Mouse (Mus musculus): ENCODE measurements at regions not wholly inside any gene's neighbourhood (a gene's known extent, or its start where the extent isn't known, plus 50 kb on each side); places are given as distances from the start of the nearest gene placed in this dataset.

DNA sequence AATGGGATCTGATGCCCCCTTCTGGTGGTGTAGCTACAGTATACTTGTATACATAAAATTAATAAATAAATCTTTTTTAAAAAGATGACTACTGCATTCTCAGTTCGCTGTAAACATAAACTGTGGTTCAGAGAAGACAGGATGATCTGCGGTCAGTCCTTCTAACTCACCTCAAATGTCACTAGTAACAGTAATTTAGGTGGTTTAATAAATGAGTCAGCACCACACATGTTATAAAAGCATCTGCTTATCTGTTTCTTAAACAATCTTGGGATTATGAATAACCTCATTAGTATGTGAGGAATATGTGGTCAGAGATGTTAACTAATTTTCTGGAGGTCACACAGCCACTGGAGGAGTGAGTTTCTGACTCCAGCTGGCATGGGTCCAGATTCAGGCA is 385.2 kb upstream of the Nrp1 start:
- no peak for TF ChIP-seq POLR2A (IDR thresholded peaks at IDR 0.05; ENCODE audit: insufficient read length, low read depth)
- no peak for TF ChIP-seq E2F4 (IDR thresholded peaks at IDR 0.05; ENCODE audit: insufficient read depth)
- no peak for TF ChIP-seq MYOD1 (IDR thresholded peaks at IDR 0.05; ENCODE audit: control insufficient read depth in 1 of 3, insufficient read length in 2 of 3, low read depth in 2 of 3)
- TF ChIP-seq CEBPB (IDR thresholded peaks at IDR 0.05; ENCODE audit: insufficient read depth, poor library complexity, severe bottlenecking) = no peak
- TF ChIP-seq POLR2AphosphoS2 (IDR thresholded peaks at IDR 0.05; ENCODE audit: insufficient read length, low read depth) = no peak
- no peak for TF ChIP-seq USF1 (IDR thresholded peaks at IDR 0.05; ENCODE audit: low read depth)
- TF ChIP-seq TCF12 (IDR thresholded peaks at IDR 0.05; ENCODE audit: insufficient read depth, poor library complexity, severe bottlenecking) = no peak
- no peak for TF ChIP-seq MAX (IDR thresholded peaks at IDR 0.05; ENCODE audit: low read depth)

All from myocyte (in vitro differentiated cells).